Mouse (Mus musculus) megakaryocyte, embryonic 14.5 days (primary cell): ENCODE measurements around the gene Coro1b. TPM values are rescaled to one million over a fixed set of nuclear protein-coding genes. Genes with fewer than 3 reads are reported as not detected.

Source experiments
- H3K27me3 ChIP-seq: replicated peaks from 2 replicates; pipeline ENCODE3; 2012; ENCODE audit warnings: inconsistent platforms
- H3K36me3 ChIP-seq: replicated peaks from 2 replicates; pipeline ENCODE3; 2012; ENCODE audit warnings: low read length, inconsistent platforms, mixed read lengths
- H3K4me1 ChIP-seq: 2 replicates; pipeline ENCODE4 v1.6.1; 2012; ENCODE audit warnings: inconsistent platforms
- H3K4me3 ChIP-seq: replicated peaks from 2 replicates; pipeline ENCODE3; 2012; ENCODE audit warnings: moderate library complexity, mild to moderate bottlenecking, inconsistent platforms
- H3K9me3 ChIP-seq: 2 replicates; pipeline ENCODE4 v1.6.1; 2012; ENCODE audit warnings: inconsistent platforms
- FLI1 ChIP-seq: IDR thresholded peaks from 2 replicates; pipeline ENCODE4 v1.6.1; 2012; ENCODE audit warnings: low read length, inconsistent platforms, mixed read lengths
- GATA1 ChIP-seq: IDR thresholded peaks from 3 replicates; pipeline ENCODE4 v1.6.1; 2012; ENCODE audit warnings: mixed read lengths, low read length, inconsistent platforms, borderline replicate concordance
- polyA plus RNA-seq: library from polyadenylated mRNA; stranded (reverse); fragments of >175 nt; gene quantifications from 2 replicates; pipeline ENCODE4 v1.2.3, GENCODE M21; 2012; ENCODE audit warnings: low replicate concordance; ENCODE audit not compliant: insufficient read depth

The Coro1b gene
- polyA plus RNA-seq: 110 and 364 TPM in 2 replicates

GRCm38 (mm10) chr19:4148491-4148806, at the start of gene Coro1b:
Gene Coro1b, plus strand, starts transcription at chr19:4148619.
- peaks cover under 1% of the 10 kb centered on the region for H3K27me3 ChIP-seq
- no peak for TF ChIP-seq FLI1
- TF ChIP-seq GATA1: no peak
- no peaks in the 10 kb centered on the region; the same call in 1 of the 2 replicates for H3K9me3 ChIP-seq
- peaks cover 47% of the 10 kb centered on the region for H3K36me3 ChIP-seq
- H3K4me3 ChIP-seq: peak within 1 kb of the TSS; percentile 92
- peaks cover 87% of the 10 kb centered on the region for H3K4me1 ChIP-seq

GRCm38 (mm10) chr19:4099056-4099455, 49.4 kb upstream of the Coro1b start:
- Histone ChIP-seq H3K4me1 (peaks cover 74% of the 10 kb centered on the region), H3K36me3 (peaks cover 44% of the 10 kb centered on the region), H3K27me3 (no peaks in the 10 kb centered on the region), H3K4me3 (peak overlapping the region; percentile 100), H3K9me3 (no peaks in the 10 kb centered on the region)
- TF ChIP-seq GATA1 (no peak), FLI1 (no peak)

GRCm38 (mm10) chr19:4099837-4100717, 48.3 kb upstream of the Coro1b start, which contains the start of gene Pitpnm1:
Gene Pitpnm1, plus strand, starts transcription at chr19:4099998.
- peak within 1 kb of the TSS; percentile 100 for H3K4me3 ChIP-seq
- H3K36me3 ChIP-seq: peaks cover 54% of the 10 kb centered on the region
- peaks cover 74% of the 10 kb centered on the region for H3K4me1 ChIP-seq

GRCm38 (mm10) chr19:4100718-4101261, 47.6 kb upstream of the Coro1b start:
- Histone ChIP-seq H3K4me1 (peaks cover 74% of the 10 kb centered on the region), H3K27me3 (no peaks in the 10 kb centered on the region)
- TF ChIP-seq GATA1 (no peak), FLI1 (no peak)

More at GRCm38 (mm10) chr19:4099837-4100717, 48.3 kb upstream of the Coro1b start, which contains the start of gene Pitpnm1:
- H3K9me3 ChIP-seq: no peaks in the 10 kb centered on the region
- H3K27me3 ChIP-seq: no peaks in the 10 kb centered on the region
- TF ChIP-seq GATA1 (no peak), FLI1 (no peak)

GRCm38 (mm10) chr19:4101466-4101865, 47.0 kb upstream of the Coro1b start:
- Histone ChIP-seq H3K4me1 (peaks cover 70% of the 10 kb centered on the region), H3K27me3 (no peaks in the 10 kb centered on the region), H3K9me3 (no peaks in the 10 kb centered on the region), H3K4me3 (peak overlapping the region; percentile 100), H3K36me3 (peaks cover 67% of the 10 kb centered on the region)
- no peak for TF ChIP-seq GATA1
- no peak for TF ChIP-seq FLI1

More at GRCm38 (mm10) chr19:4100718-4101261, 47.6 kb upstream of the Coro1b start:
- H3K9me3 ChIP-seq: no peaks in the 10 kb centered on the region
- H3K36me3 ChIP-seq: peaks cover 61% of the 10 kb centered on the region
- H3K4me3 ChIP-seq: peak overlapping the region; percentile 100

- H3K36me3 ChIP-seq: peaks cover 73% of the 10 kb centered on the region
- H3K4me3 ChIP-seq: peak overlapping the region; percentile 12
- TF ChIP-seq GATA1 (no peak), FLI1 (no peak)
These were observed 46.4 kb upstream of the Coro1b start for GRCm38 (mm10) chr19:4102049-4102448.

GRCm38 (mm10) chr19:4102626-4103025, 45.8 kb upstream of the Coro1b start:
- Histone ChIP-seq H3K4me3 (no peak overlapping the region), H3K4me1 (peaks cover 68% of the 10 kb centered on the region), H3K36me3 (peaks cover 79% of the 10 kb centered on the region), H3K27me3 (no peaks in the 10 kb centered on the region), H3K9me3 (no peaks in the 10 kb centered on the region)
- no peak for TF ChIP-seq FLI1
- no peak for TF ChIP-seq GATA1

More at GRCm38 (mm10) chr19:4102049-4102448, 46.4 kb upstream of the Coro1b start:
- Histone ChIP-seq H3K4me1 (peaks cover 70% of the 10 kb centered on the region), H3K27me3 (no peaks in the 10 kb centered on the region), H3K9me3 (no peaks in the 10 kb centered on the region)

GRCm38 (mm10) chr19:4103294-4103693, 45.1 kb upstream of the Coro1b start:
- Histone ChIP-seq H3K9me3 (no peaks in the 10 kb centered on the region), H3K4me3 (no peak overlapping the region), H3K4me1 (peaks cover 68% of the 10 kb centered on the region), H3K36me3 (peaks cover 80% of the 10 kb centered on the region), H3K27me3 (no peaks in the 10 kb centered on the region)
- TF ChIP-seq GATA1 (no peak), FLI1 (no peak)

- Histone ChIP-seq H3K9me3 (no peaks in the 10 kb centered on the region), H3K27me3 (no peaks in the 10 kb centered on the region), H3K4me1 (peaks cover 66% of the 10 kb centered on the region), H3K4me3 (no peak overlapping the region), H3K36me3 (peaks cover 80% of the 10 kb centered on the region)
- TF ChIP-seq GATA1 (no peak), FLI1 (no peak)
These were observed 44.6 kb upstream of the Coro1b start for GRCm38 (mm10) chr19:4103792-4104191.
